Mouse (Mus musculus) megakaryocyte, embryonic 14.5 days (primary cell): Measurements from ENCODE around the gene Zg16.

ENCODE experiments used
- FLI1 ChIP-seq: IDR thresholded peaks from 2 replicates; pipeline ENCODE4 v1.6.1; 2012; ENCODE audit warnings: low read length, inconsistent platforms, mixed read lengths
- GATA1 ChIP-seq: IDR thresholded peaks from 3 replicates; pipeline ENCODE4 v1.6.1; 2012; ENCODE audit warnings: mixed read lengths, low read length, inconsistent platforms, borderline replicate concordance

DNA sequence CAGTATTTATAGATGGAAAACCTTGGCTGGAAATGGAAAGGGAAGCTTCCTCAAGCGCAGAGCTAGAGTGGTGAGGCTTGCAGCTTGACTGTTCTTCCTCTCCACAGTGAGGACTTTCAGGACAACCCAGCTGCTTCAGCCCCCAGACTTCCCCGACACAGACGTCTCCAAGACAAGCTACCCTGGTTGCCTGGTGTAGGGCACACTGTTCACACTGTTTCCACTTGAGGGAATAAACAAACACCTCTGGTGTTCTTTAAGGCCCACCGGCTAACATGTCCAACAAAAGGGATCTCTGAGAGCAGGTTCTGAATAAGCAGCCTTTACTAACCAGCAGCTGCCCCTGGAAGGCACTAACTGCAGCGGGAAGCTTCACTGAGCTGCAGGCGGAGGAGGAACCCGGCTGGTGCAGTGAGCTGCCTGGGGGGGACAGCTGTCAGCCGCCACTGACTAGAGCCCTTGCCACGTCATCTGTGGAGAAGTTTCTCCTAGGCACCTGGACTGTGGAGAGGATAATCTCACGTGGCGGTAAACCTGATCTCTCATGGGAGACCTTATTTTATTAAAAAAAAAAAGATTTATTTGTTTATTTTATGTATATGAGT lies 29.3 kb upstream of the Zg16 start:
- no peak for TF ChIP-seq GATA1
- no peak for TF ChIP-seq FLI1
